Mouse (Mus musculus) monocyte, adult 5-6 weeks (primary cell): ENCODE results near the gene Pard3. TPM values are rescaled to one million over a fixed set of nuclear protein-coding genes. Genes with fewer than 3 reads are reported as not detected.

Experiments
- ATAC-seq: fragments of 153-309, 156-312 bp; replicated peaks from 2 replicates; pipeline ENCODE4 v1.8.0; 2017; ENCODE audit warnings: mild to moderate bottlenecking; ENCODE audit not compliant: low TSS enrichment, insufficient number of reproducible peaks, severe bottlenecking, poor library complexity, low FRiP score
- total RNA-seq: library from RNA; stranded (forward); fragments of 200-1000, 200-491, 200-594 nt; gene quantifications from 3 replicates; pipeline ENCODE4 v1.2.3, GENCODE M21; 2017

Pard3 gene
- total RNA-seq, 1 experiment from 2014 or later: not detected

- ATAC-seq: no peak
Measured at GRCm38 (mm10) chr8:127491963-127492362, 428.3 kb downstream of the Pard3 start.

- ATAC-seq: no peak
Measured at GRCm38 (mm10) chr8:127495226-127495780, 431.6 kb downstream of the Pard3 start.

GRCm38 (mm10) chr8:127498997-127499719, 435.5 kb downstream of the Pard3 start:
- ATAC-seq: no peak

- no peak for ATAC-seq
Measured at GRCm38 (mm10) chr8:127499720-127500114, 436.0 kb downstream of the Pard3 start.

- no peak for ATAC-seq
Measured at GRCm38 (mm10) chr8:127500206-127500605, 436.5 kb downstream of the Pard3 start.

- no peak; the same call in 1 of the 2 replicates for ATAC-seq
Measured at GRCm38 (mm10) chr8:127501756-127502155, 438.1 kb downstream of the Pard3 start.

GRCm38 (mm10) chr8:127505286-127505685, 441.6 kb downstream of the Pard3 start:
- no peak for ATAC-seq

- ATAC-seq: no peak
Measured at GRCm38 (mm10) chr8:127506336-127506735, 442.6 kb downstream of the Pard3 start.

GRCm38 (mm10) chr8:127511341-127511740, 447.6 kb downstream of the Pard3 start:
- ATAC-seq: no peak

- no peak for ATAC-seq
Measured at GRCm38 (mm10) chr8:127512001-127512573, 448.4 kb downstream of the Pard3 start.

GRCm38 (mm10) chr8:127512580-127512979, 448.9 kb downstream of the Pard3 start:
- ATAC-seq: no peak

GRCm38 (mm10) chr8:127514810-127515735, 451.4 kb downstream of the Pard3 start:
- ATAC-seq: peak; percentile 36; the same call in 1 of the 2 replicates

GRCm38 (mm10) chr8:127516043-127516442, 452.4 kb downstream of the Pard3 start:
- ATAC-seq: no peak

GRCm38 (mm10) chr8:127525673-127526072, 462.0 kb downstream of the Pard3 start:
- no peak for ATAC-seq

- ATAC-seq: no peak
Measured at GRCm38 (mm10) chr8:127528315-127528714, 464.6 kb downstream of the Pard3 start.

GRCm38 (mm10) chr8:127529746-127530145, 466.1 kb downstream of the Pard3 start:
- no peak for ATAC-seq

- ATAC-seq: no peak
Measured at GRCm38 (mm10) chr8:127531866-127532265, 468.2 kb downstream of the Pard3 start.

- no peak for ATAC-seq
Measured at GRCm38 (mm10) chr8:127534789-127535188, 471.1 kb downstream of the Pard3 start.

GRCm38 (mm10) chr8:127535192-127535845, 471.6 kb downstream of the Pard3 start:
- ATAC-seq: no peak
